Mouse (Mus musculus): ENCODE results near the gene Mgmt.

GRCm38 (mm10) chr7:137140321-137140720 is 245.9 kb downstream of the Mgmt start:
- TF ChIP-seq ZKSCAN1 (IDR thresholded peaks at IDR 0.05; ENCODE audit: low read depth, low read length), result no peak
- no peak for TF ChIP-seq MAFK (IDR thresholded peaks at IDR 0.05; ENCODE audit: borderline replicate concordance, low read depth, low read length)
- TF ChIP-seq EP300 (IDR thresholded peaks at IDR 0.05; ENCODE audit: low read depth in 1 of 2, low read length in 2 of 2), result no peak
- no peak for TF ChIP-seq CTCF (IDR thresholded peaks at IDR 0.05 in 2 of 3, conservative IDR thresholded peaks at IDR 0.05 in 1 of 3; ENCODE audit: control insufficient read depth in 1 of 3, insufficient read depth in 1 of 3, low read depth in 2 of 3, low read length in 3 of 3, poor library complexity in 1 of 3, severe bottlenecking in 1 of 3)
